Mouse (Mus musculus): ENCODE results near the gene Il1r1. TPM values are rescaled to one million over a fixed set of nuclear protein-coding genes. Genes with fewer than 3 reads are reported as not detected.

The Il1r1 gene
- polyA plus RNA-seq, 1 experiment from 2014 or later = 0.77 TPM

- 94% methylated on average over 4 of the region's 4 CpGs for WGBS
These were observed 11.3 kb upstream of the Il1r1 start for GRCm38 (mm10) chr1:40213337-40214159.

GRCm38 (mm10) chr1:40217521-40217920 lies 7.4 kb upstream of the Il1r1 start:
- WGBS = 84% methylated on average over 5 of the region's 5 CpGs
- H3K4me3 ChIP-seq (replicated peaks) = no peak overlapping the region
- no peaks in the 10 kb centered on the region for H3K36me3 ChIP-seq
- no peak overlapping the region for H3K27ac ChIP-seq (replicated peaks)
- no peaks in the 10 kb centered on the region for H3K27me3 ChIP-seq (replicated peaks)
- H3K4me2 ChIP-seq = no peak overlapping the region
- no peaks in the 10 kb centered on the region for H3K9me3 ChIP-seq (replicated peaks)
- no peaks in the 10 kb centered on the region for H3K4me1 ChIP-seq
- ATAC-seq (ENCODE audit: low FRiP score) = no peak
- H3K9ac ChIP-seq (replicated peaks) = no peak overlapping the region

More at GRCm38 (mm10) chr1:40213337-40214159, 11.3 kb upstream of the Il1r1 start:
- Histone ChIP-seq H3K27ac (replicated peaks) (no peak overlapping the region), H3K4me3 (replicated peaks) (no peak overlapping the region), H3K4me1 (no peaks in the 10 kb centered on the region), H3K27me3 (replicated peaks) (no peaks in the 10 kb centered on the region), H3K36me3 (no peaks in the 10 kb centered on the region), H3K9me3 (replicated peaks) (no peaks in the 10 kb centered on the region), H3K4me2 (no peak overlapping the region), H3K9ac (replicated peaks) (no peak overlapping the region)
- ATAC-seq (ENCODE audit: low FRiP score) = no peak

DNA sequence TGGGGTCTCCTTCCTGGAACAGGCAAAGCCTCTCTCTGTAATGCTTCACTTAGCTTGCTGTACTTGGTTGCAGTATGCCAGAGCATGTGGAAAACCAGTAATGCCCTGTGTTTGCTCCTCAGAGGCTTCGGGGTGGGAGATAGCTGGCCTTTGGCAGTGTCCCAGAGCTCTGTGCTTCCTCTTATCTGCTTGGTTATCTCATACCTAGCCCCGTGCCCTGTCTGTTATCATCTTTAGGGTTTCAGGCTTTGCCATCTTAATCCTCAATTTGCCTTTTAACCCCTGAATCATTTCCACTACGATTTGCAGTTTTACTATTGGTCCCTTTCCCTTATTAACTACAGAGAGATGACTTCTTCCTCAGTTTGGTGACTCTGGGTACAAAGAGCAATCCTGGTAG lies 6.3 kb upstream of the Il1r1 start:
- no peaks in the 10 kb centered on the region for H3K36me3 ChIP-seq
- no peak for ATAC-seq (ENCODE audit: low FRiP score)
- 85% methylated on average over 3 of the region's 3 CpGs for WGBS

GRCm38 (mm10) chr1:40220549-40220948 lies 4.3 kb upstream of the Il1r1 start:
- no peak for ATAC-seq (ENCODE audit: low FRiP score)
- H3K4me2 ChIP-seq = no peak overlapping the region
- WGBS = 52% methylated on average over 1 of the region's 1 CpGs
- peaks cover 7% of the 10 kb centered on the region; the same call in 1 of the 2 replicates for H3K4me1 ChIP-seq
- no peak overlapping the region for H3K27ac ChIP-seq (replicated peaks)
- H3K9me3 ChIP-seq (replicated peaks) = no peaks in the 10 kb centered on the region
- no peak overlapping the region for H3K4me3 ChIP-seq (replicated peaks)
- H3K36me3 ChIP-seq = no peaks in the 10 kb centered on the region
- H3K9ac ChIP-seq (replicated peaks) = no peak overlapping the region
- H3K27me3 ChIP-seq (replicated peaks) = no peaks in the 10 kb centered on the region

More for the DNA sequence above, 6.3 kb upstream of the Il1r1 start:
- Histone ChIP-seq H3K4me2 (no peak overlapping the region), H3K27ac (replicated peaks) (no peak overlapping the region), H3K27me3 (replicated peaks) (no peaks in the 10 kb centered on the region), H3K4me1 (no peaks in the 10 kb centered on the region), H3K9ac (replicated peaks) (no peak overlapping the region), H3K9me3 (replicated peaks) (no peaks in the 10 kb centered on the region), H3K4me3 (replicated peaks) (no peak overlapping the region)

GRCm38 (mm10) chr1:40221864-40222263 lies 3.0 kb upstream of the Il1r1 start:
- ATAC-seq (ENCODE audit: low FRiP score) = no peak
- Histone ChIP-seq H3K9ac (replicated peaks) (no peak overlapping the region), H3K27me3 (replicated peaks) (no peaks in the 10 kb centered on the region), H3K4me1 (peaks cover 7% of the 10 kb centered on the region; the same call in 1 of the 2 replicates), H3K36me3 (no peaks in the 10 kb centered on the region), H3K4me2 (no peak overlapping the region), H3K27ac (replicated peaks) (no peak overlapping the region), H3K9me3 (replicated peaks) (no peaks in the 10 kb centered on the region), H3K4me3 (replicated peaks) (no peak overlapping the region)
- 78% methylated on average over 4 of the region's 4 CpGs for WGBS

DNA sequence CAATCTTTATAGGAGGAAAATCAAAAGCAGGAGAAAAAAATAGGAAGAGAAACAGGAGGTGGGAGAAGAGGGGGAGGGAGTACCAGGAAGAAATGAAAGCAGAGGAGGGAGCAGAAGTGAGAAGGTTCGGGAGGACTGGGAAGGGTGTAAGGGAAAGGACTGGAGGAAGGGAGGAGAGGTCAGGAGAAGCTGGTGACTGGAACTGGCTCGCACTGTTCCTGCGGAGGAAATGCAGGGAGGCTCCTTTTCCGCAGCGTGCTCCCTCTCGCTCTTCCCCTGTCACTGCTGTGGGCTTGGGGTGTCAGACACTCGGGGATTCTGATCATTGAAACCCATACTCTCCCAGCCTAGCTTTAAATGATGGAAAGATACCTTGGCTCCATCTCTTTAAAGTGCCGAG lies 2.2 kb upstream of the Il1r1 start:
- no peak for ATAC-seq (ENCODE audit: low FRiP score)
- no peak overlapping the region for H3K4me3 ChIP-seq (replicated peaks)
- peaks cover 7% of the 10 kb centered on the region; the same call in 1 of the 2 replicates for H3K4me1 ChIP-seq
- H3K4me2 ChIP-seq = no peak overlapping the region
- 77% methylated on average over 8 of the region's 8 CpGs for WGBS
- H3K27me3 ChIP-seq (replicated peaks) = no peaks in the 10 kb centered on the region
- H3K36me3 ChIP-seq = no peaks in the 10 kb centered on the region
- H3K27ac ChIP-seq (replicated peaks) = no peak overlapping the region
- no peak overlapping the region for H3K9ac ChIP-seq (replicated peaks)
- no peaks in the 10 kb centered on the region for H3K9me3 ChIP-seq (replicated peaks)

GRCm38 (mm10) chr1:40223591-40223990 lies 1.3 kb upstream of the Il1r1 start:
- 84% methylated on average over 2 of the region's 2 CpGs for WGBS
- Histone ChIP-seq H3K4me1 (peaks cover 7% of the 10 kb centered on the region; the same call in 1 of the 2 replicates), H3K9me3 (replicated peaks) (no peaks in the 10 kb centered on the region), H3K36me3 (no peaks in the 10 kb centered on the region), H3K4me2 (no peak overlapping the region), H3K27ac (replicated peaks) (no peak overlapping the region), H3K4me3 (replicated peaks) (no peak overlapping the region), H3K9ac (replicated peaks) (no peak overlapping the region), H3K27me3 (replicated peaks) (no peaks in the 10 kb centered on the region)
- ATAC-seq (ENCODE audit: low FRiP score) = no peak

DNA sequence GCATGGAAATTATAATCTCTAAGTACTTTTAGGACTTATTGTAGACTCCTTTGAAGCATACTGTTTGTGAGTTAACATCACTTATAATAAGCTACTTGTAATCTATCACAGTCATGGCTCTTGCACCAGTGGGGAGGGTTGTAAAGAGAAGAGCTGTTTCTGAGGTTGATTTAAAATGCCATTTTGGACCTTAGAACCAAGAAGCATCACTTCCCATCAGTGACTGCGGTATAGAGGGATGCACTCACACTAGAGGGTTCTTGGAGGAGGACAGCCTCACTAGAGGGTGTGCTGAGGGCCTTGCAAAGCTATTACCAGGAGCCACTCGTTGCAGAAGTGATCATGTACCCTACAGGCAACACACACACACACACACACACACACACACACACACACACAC lies 700 bp downstream of the Il1r1 start:
- no peak for ATAC-seq (ENCODE audit: low FRiP score)
- no peak overlapping the region for H3K4me2 ChIP-seq
- 69% methylated on average over 2 of the region's 2 CpGs for WGBS
- H3K9me3 ChIP-seq (replicated peaks) = no peaks in the 10 kb centered on the region
- H3K4me3 ChIP-seq (replicated peaks) = no peak overlapping the region
- peaks cover 7% of the 10 kb centered on the region; the same call in 1 of the 2 replicates for H3K4me1 ChIP-seq
- H3K9ac ChIP-seq (replicated peaks) = no peak overlapping the region
- H3K36me3 ChIP-seq = no peaks in the 10 kb centered on the region
- H3K27ac ChIP-seq (replicated peaks) = no peak overlapping the region
- H3K27me3 ChIP-seq (replicated peaks) = no peaks in the 10 kb centered on the region

- no peak overlapping the region for H3K27ac ChIP-seq (replicated peaks)
- no peak overlapping the region for H3K4me2 ChIP-seq
- no peak for ATAC-seq (ENCODE audit: low FRiP score)
- WGBS = 86% methylated on average over 3 of the region's 3 CpGs
- H3K4me1 ChIP-seq = peaks cover 7% of the 10 kb centered on the region; the same call in 1 of the 2 replicates
- no peaks in the 10 kb centered on the region for H3K36me3 ChIP-seq
- H3K9ac ChIP-seq (replicated peaks) = no peak overlapping the region
- H3K27me3 ChIP-seq (replicated peaks) = no peaks in the 10 kb centered on the region
- no peaks in the 10 kb centered on the region for H3K9me3 ChIP-seq (replicated peaks)
- H3K4me3 ChIP-seq (replicated peaks) = no peak overlapping the region
These were observed 4.2 kb downstream of the Il1r1 start for GRCm38 (mm10) chr1:40229033-40229432.

- Histone ChIP-seq H3K4me3 (replicated peaks) (no peak overlapping the region), H3K36me3 (no peaks in the 10 kb centered on the region), H3K27ac (replicated peaks) (no peak overlapping the region), H3K4me2 (no peak overlapping the region), H3K9ac (replicated peaks) (no peak overlapping the region), H3K27me3 (replicated peaks) (no peaks in the 10 kb centered on the region), H3K9me3 (replicated peaks) (no peaks in the 10 kb centered on the region), H3K4me1 (peaks cover under 1% of the 10 kb centered on the region; the same call in 1 of the 2 replicates)
- WGBS = 88% methylated on average over 3 of the region's 3 CpGs
- no peak for ATAC-seq (ENCODE audit: low FRiP score)
These were observed 4.9 kb downstream of the Il1r1 start for GRCm38 (mm10) chr1:40229771-40230280.

DNA sequence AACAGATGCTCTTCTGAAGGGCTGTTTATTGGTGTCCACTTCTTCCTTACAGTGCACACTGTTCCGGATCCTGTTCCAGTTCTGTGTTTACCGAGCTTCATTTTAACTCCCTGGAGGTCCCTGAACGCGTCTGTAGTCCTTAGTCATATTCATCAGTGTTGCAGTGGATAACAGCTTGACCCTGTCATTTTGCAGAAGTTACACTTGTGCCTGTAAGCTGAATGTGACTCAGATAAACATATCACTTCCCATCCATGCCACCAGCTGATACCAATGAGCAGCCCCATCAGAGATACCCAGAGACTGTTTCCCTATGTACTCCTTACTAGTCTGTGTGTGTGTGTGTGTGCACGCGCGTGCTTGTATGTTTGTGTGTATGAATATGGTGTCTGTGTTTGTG lies 5.5 kb downstream of the Il1r1 start:
- H3K9ac ChIP-seq (replicated peaks) = no peak overlapping the region
- H3K4me3 ChIP-seq (replicated peaks) = no peak overlapping the region
- no peaks in the 10 kb centered on the region for H3K4me1 ChIP-seq
- no peak for ATAC-seq (ENCODE audit: low FRiP score)
- no peak overlapping the region for H3K27ac ChIP-seq (replicated peaks)
- H3K9me3 ChIP-seq (replicated peaks) = no peaks in the 10 kb centered on the region
- no peaks in the 10 kb centered on the region for H3K27me3 ChIP-seq (replicated peaks)
- 81% methylated on average over 7 of the region's 7 CpGs for WGBS
- no peaks in the 10 kb centered on the region for H3K36me3 ChIP-seq
- no peak overlapping the region for H3K4me2 ChIP-seq

DNA sequence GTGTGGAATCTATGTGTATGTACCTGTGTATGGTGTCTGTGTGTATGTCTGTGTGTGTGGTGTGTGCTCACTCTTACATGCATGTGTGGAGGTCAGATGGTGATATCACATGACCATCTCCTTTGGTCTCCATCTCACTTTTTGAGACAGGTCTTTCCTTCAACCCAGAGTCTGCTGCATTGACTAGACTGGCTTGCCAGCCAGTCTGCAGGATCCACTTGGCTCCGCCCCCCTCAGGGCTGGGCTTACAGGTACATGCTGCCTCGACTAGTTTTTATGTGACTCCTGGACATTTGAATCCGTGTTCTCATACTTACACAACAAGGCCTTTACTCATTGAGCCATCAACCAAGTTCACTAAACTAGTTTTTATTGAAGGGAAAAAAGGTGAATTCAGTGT lies 6.2 kb downstream of the Il1r1 start:
- 89% methylated on average over 3 of the region's 3 CpGs for WGBS
- no peaks in the 10 kb centered on the region for H3K9me3 ChIP-seq (replicated peaks)
- no peak overlapping the region for H3K27ac ChIP-seq (replicated peaks)
- no peak overlapping the region for H3K4me3 ChIP-seq (replicated peaks)
- no peaks in the 10 kb centered on the region for H3K4me1 ChIP-seq
- no peaks in the 10 kb centered on the region for H3K27me3 ChIP-seq (replicated peaks)
- H3K36me3 ChIP-seq = no peaks in the 10 kb centered on the region
- H3K4me2 ChIP-seq = no peak overlapping the region
- ATAC-seq (ENCODE audit: low FRiP score) = no peak
- no peak overlapping the region for H3K9ac ChIP-seq (replicated peaks)
